Mouse (Mus musculus) megakaryocyte, embryonic 14.5 days (primary cell): ENCODE measurements around the gene Mylk4. TPM values are rescaled to one million over a fixed set of nuclear protein-coding genes. Genes with fewer than 3 reads are reported as not detected.

Source experiments
- H3K27me3 ChIP-seq: replicated peaks from 2 replicates; pipeline ENCODE3; 2012; ENCODE audit warnings: inconsistent platforms
- H3K36me3 ChIP-seq: replicated peaks from 2 replicates; pipeline ENCODE3; 2012; ENCODE audit warnings: low read length, inconsistent platforms, mixed read lengths
- H3K4me1 ChIP-seq: 2 replicates; pipeline ENCODE4 v1.6.1; 2012; ENCODE audit warnings: inconsistent platforms
- H3K4me3 ChIP-seq: replicated peaks from 2 replicates; pipeline ENCODE3; 2012; ENCODE audit warnings: moderate library complexity, mild to moderate bottlenecking, inconsistent platforms
- H3K9me3 ChIP-seq: 2 replicates; pipeline ENCODE4 v1.6.1; 2012; ENCODE audit warnings: inconsistent platforms
- FLI1 ChIP-seq: IDR thresholded peaks from 2 replicates; pipeline ENCODE4 v1.6.1; 2012; ENCODE audit warnings: low read length, inconsistent platforms, mixed read lengths
- GATA1 ChIP-seq: IDR thresholded peaks from 3 replicates; pipeline ENCODE4 v1.6.1; 2012; ENCODE audit warnings: mixed read lengths, low read length, inconsistent platforms, borderline replicate concordance
- polyA plus RNA-seq: library from polyadenylated mRNA; stranded (reverse); fragments of >175 nt; gene quantifications from 2 replicates; pipeline ENCODE4 v1.2.3, GENCODE M21; 2012; ENCODE audit warnings: low replicate concordance; ENCODE audit not compliant: insufficient read depth

Mylk4 gene
- polyA plus RNA-seq, 1 experiment: not detected

- Histone ChIP-seq H3K36me3 (no peaks in the 10 kb centered on the region), H3K4me3 (peak overlapping the region; percentile 16), H3K9me3 (no peaks in the 10 kb centered on the region), H3K27me3 (peaks cover 3% of the 10 kb centered on the region), H3K4me1 (no peaks in the 10 kb centered on the region)
- TF ChIP-seq GATA1: no peak
- no peak for TF ChIP-seq FLI1
Observed at GRCm38 (mm10) chr13:32721717-32722116, 62.0 kb downstream of the Mylk4 start.

- peaks cover 3% of the 10 kb centered on the region for H3K27me3 ChIP-seq
- TF ChIP-seq GATA1 (no peak), FLI1 (no peak)
- H3K4me3 ChIP-seq: no peak overlapping the region
- no peaks in the 10 kb centered on the region for H3K9me3 ChIP-seq
- H3K36me3 ChIP-seq: no peaks in the 10 kb centered on the region
- H3K4me1 ChIP-seq: no peaks in the 10 kb centered on the region
Observed at GRCm38 (mm10) chr13:32719284-32719683, 64.5 kb downstream of the Mylk4 start.

GRCm38 (mm10) chr13:32717709-32718108, 66.0 kb downstream of the Mylk4 start:
- H3K9me3 ChIP-seq: no peaks in the 10 kb centered on the region
- H3K36me3 ChIP-seq: no peaks in the 10 kb centered on the region
- TF ChIP-seq FLI1 (no peak), GATA1 (no peak)
- no peaks in the 10 kb centered on the region for H3K27me3 ChIP-seq
- no peaks in the 10 kb centered on the region for H3K4me1 ChIP-seq
- H3K4me3 ChIP-seq: no peak overlapping the region

- TF ChIP-seq FLI1 (no peak), GATA1 (no peak)
- Histone ChIP-seq H3K27me3 (peaks cover 3% of the 10 kb centered on the region), H3K36me3 (no peaks in the 10 kb centered on the region), H3K9me3 (no peaks in the 10 kb centered on the region), H3K4me3 (no peak overlapping the region), H3K4me1 (peaks cover 3% of the 10 kb centered on the region; the same call in 1 of the 2 replicates)
Observed at GRCm38 (mm10) chr13:32712568-32712967, 71.2 kb downstream of the Mylk4 start.

GRCm38 (mm10) chr13:32707894-32708293, 75.9 kb downstream of the Mylk4 start:
- Histone ChIP-seq H3K27me3 (peaks cover 8% of the 10 kb centered on the region), H3K9me3 (no peaks in the 10 kb centered on the region), H3K4me1 (peaks cover 3% of the 10 kb centered on the region; the same call in 1 of the 2 replicates), H3K4me3 (peak overlapping the region; percentile 85), H3K36me3 (no peaks in the 10 kb centered on the region)
- TF ChIP-seq FLI1: no peak
- TF ChIP-seq GATA1: peak; percentile 48; the same call in 1 of the 3 replicates

DNA sequence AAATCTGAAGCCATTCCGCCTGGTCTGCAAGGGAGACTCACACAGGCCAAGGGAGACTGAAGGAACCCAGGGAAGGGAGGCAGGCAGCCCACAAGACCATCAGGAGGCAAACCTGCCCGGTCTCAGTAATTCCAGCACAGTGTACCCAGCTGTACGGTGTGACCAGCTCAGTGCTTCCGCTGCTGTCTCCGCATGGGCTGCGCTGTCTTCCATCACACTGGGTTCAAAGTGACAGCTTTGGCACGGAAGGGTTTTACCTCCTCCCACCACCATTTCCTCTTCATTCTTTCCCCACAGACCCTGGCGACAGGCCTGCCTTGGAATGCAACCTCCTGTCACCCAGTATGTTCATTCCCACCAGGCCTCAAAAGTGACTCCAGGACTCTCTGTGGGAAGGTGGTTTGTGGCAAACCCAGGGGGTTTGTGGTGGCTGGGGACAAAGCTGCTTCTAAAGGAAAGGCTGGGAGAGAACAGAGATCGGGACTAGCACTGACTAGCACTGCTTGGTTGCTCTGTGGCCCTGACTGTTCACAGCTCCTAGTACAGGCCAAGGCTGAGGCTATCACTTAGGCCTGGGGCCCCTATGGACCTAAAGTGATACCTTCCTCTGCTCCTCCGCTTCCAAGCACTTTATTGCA, 77.0 kb downstream of the Mylk4 start:
- H3K4me1 ChIP-seq: peaks cover 3% of the 10 kb centered on the region; the same call in 1 of the 2 replicates
- H3K36me3 ChIP-seq: no peaks in the 10 kb centered on the region
- no peak for TF ChIP-seq FLI1
- TF ChIP-seq GATA1: no peak
- H3K27me3 ChIP-seq: peaks cover 12% of the 10 kb centered on the region
- no peak overlapping the region for H3K4me3 ChIP-seq
- no peaks in the 10 kb centered on the region for H3K9me3 ChIP-seq

- H3K4me1 ChIP-seq: peaks cover 3% of the 10 kb centered on the region; the same call in 1 of the 2 replicates
- TF ChIP-seq FLI1: no peak
- TF ChIP-seq GATA1: no peak
- no peak overlapping the region for H3K4me3 ChIP-seq
- no peaks in the 10 kb centered on the region for H3K9me3 ChIP-seq
- H3K36me3 ChIP-seq: no peaks in the 10 kb centered on the region
- peaks cover 10% of the 10 kb centered on the region for H3K27me3 ChIP-seq
Observed at GRCm38 (mm10) chr13:32705315-32705714, 78.4 kb downstream of the Mylk4 start.

GRCm38 (mm10) chr13:32704911-32705310, 78.8 kb downstream of the Mylk4 start:
- Histone ChIP-seq H3K9me3 (no peaks in the 10 kb centered on the region), H3K27me3 (peaks cover 11% of the 10 kb centered on the region), H3K4me1 (peaks cover 3% of the 10 kb centered on the region; the same call in 1 of the 2 replicates), H3K36me3 (no peaks in the 10 kb centered on the region), H3K4me3 (no peak overlapping the region)
- TF ChIP-seq GATA1 (no peak), FLI1 (no peak)

DNA sequence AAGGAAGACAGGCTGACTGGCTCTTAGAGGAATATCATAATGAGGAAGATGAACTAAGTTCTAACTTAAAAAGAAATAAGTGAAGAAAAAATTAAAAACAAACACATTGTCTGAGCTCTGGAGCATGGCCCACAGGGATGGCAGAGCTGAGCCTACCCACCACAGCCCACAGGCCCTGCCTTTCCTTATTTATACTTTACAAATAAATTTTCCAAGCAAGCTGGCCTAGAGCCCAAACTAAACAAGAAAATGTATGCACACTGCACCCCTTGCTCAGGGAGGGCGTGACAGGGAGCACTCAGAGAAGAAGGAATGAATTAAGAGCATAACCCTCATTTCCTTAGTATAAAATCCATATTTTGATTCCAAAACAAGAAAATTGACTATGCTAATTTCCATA, 82.2 kb downstream of the Mylk4 start:
- no peak overlapping the region for H3K4me3 ChIP-seq
- H3K27me3 ChIP-seq: peaks cover 14% of the 10 kb centered on the region
- no peak for TF ChIP-seq FLI1
- TF ChIP-seq GATA1: no peak
- no peaks in the 10 kb centered on the region for H3K36me3 ChIP-seq
- no peaks in the 10 kb centered on the region for H3K4me1 ChIP-seq
- no peaks in the 10 kb centered on the region for H3K9me3 ChIP-seq

DNA sequence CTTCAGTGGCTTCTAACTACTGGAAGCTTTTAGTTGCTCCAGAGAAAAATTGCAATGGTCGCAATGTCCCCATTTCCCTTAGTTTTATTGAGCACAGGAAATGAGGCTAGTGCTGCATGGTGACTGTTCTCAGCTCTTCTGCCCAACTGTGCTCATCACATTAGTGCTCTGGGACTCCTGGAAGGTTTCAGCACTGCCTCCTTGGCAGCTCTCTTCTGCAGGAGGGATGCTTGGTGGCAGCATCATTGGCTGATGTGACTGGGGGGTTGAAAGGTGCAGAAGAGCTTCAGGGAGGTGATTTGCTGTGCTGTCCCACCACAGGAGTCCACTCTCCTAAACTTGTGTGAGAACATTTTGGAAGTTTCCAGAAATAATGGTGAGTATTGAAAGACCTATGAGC, 84.4 kb downstream of the Mylk4 start:
- Histone ChIP-seq H3K36me3 (no peaks in the 10 kb centered on the region), H3K27me3 (peaks cover 13% of the 10 kb centered on the region), H3K9me3 (no peaks in the 10 kb centered on the region), H3K4me3 (no peak overlapping the region), H3K4me1 (no peaks in the 10 kb centered on the region)
- TF ChIP-seq GATA1 (no peak), FLI1 (no peak)

DNA sequence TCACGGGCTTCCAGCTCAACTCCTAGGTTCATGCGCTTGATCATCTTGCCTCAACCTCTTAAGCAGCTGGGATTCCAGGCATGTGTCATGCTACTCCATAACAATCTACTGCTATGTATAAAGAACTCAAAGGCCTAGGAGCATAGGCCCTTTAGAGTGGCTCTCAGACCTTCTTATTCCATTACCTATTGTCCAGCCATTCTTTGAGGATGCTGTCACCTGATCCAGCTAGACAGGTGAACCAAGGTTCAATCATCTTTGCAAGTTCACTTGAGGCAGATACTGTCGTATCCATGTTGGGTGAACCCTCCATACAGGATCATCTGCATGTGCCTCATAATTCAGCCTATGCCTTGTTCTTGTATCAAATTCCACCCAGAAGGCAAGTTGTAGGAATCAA, 84.8 kb downstream of the Mylk4 start:
- H3K9me3 ChIP-seq: no peaks in the 10 kb centered on the region
- H3K4me3 ChIP-seq: no peak overlapping the region
- H3K27me3 ChIP-seq: peaks cover 13% of the 10 kb centered on the region
- H3K4me1 ChIP-seq: no peaks in the 10 kb centered on the region
- H3K36me3 ChIP-seq: no peaks in the 10 kb centered on the region
- TF ChIP-seq FLI1 (no peak), GATA1 (no peak)
